Mouse (Mus musculus) kidney, adult 2 months (tissue): ENCODE results near the gene Ccdc152. TPM values are rescaled to one million over a fixed set of nuclear protein-coding genes. Genes with fewer than 3 reads are reported as not detected.
A peak's percentile ranks its signal among the peaks of the same experiment; 100 is the strongest.
"Not testable (repeated sequence)": the region's sequence is repeated elsewhere in the genome, so short reads cannot be mapped to it uniquely, and the experiment has no call there.

Experiments used
- DNase-seq: peaks from one replicate; pipeline ENCODE4 v3.0.0; 2021
- H3K27ac ChIP-seq: fragments of 200-500 bp; 2 replicates; pipeline ENCODE4 v1.5.1; 2012; ENCODE audit warnings: low read depth, low read length, control low read depth, inconsistent platforms; ENCODE audit not compliant: insufficient read depth
- H3K27me3 ChIP-seq: fragments of 200-500 bp; replicated peaks from 2 replicates; pipeline ENCODE4 v1.6.1; 2012; ENCODE audit warnings: mild to moderate bottlenecking, moderate library complexity, low read length, inconsistent platforms; ENCODE audit not compliant: control insufficient read depth, insufficient read depth
- H3K36me3 ChIP-seq: fragments of 200-500 bp; 2 replicates; pipeline ENCODE4 v1.6.1; 2012; ENCODE audit warnings: mild to moderate bottlenecking, moderate library complexity, low read length, inconsistent platforms; ENCODE audit not compliant: control insufficient read depth, insufficient read depth
- H3K4me1 ChIP-seq: fragments of 200-500 bp; 2 replicates; pipeline ENCODE4 v1.6.1; 2011; ENCODE audit warnings: low read length; ENCODE audit not compliant: control insufficient read depth, insufficient read depth
- H3K4me3 ChIP-seq: fragments of 200-500 bp; 2 replicates; pipeline ENCODE4 v1.5.1; 2011; ENCODE audit warnings: mild to moderate bottlenecking, low read depth, low read length, control low read depth; ENCODE audit not compliant: insufficient read depth
- CTCF ChIP-seq: fragments of 200-500 bp; conservative IDR thresholded peaks from 2 replicates; pipeline ENCODE4 v1.5.1; 2011; ENCODE audit warnings: low read depth, mild to moderate bottlenecking, control low read depth, low read length, moderate library complexity, mixed read lengths; ENCODE audit not compliant: insufficient read depth, insufficient read length
- POLR2A ChIP-seq: fragments of 200-500 bp; IDR thresholded peaks from one replicate; pipeline ENCODE4 v1.6.1; 2011; ENCODE audit warnings: low read depth, low read length, control low read depth
- WGBS: fragments of 180-500 bp; shearing (Covaris S2); methylation state at CpG from one replicate; pipeline ENCODE4 v1.1.7; 2018; 5-methylcytosine and 5-hydroxymethylcytosine counted together
- polyA plus RNA-seq: library from polyadenylated mRNA; depleted of rRNA; stranded (reverse); fragments of >200 nt; gene quantifications from 2 replicates; pipeline ENCODE4 v1.2.3, GENCODE M21; 2012; rRNA removed

Ccdc152 gene
- polyA plus RNA-seq, 1 experiment: 1.0 TPM

GRCm38 (mm10) chr15:3250620-3251019 is 52.7 kb downstream of the Ccdc152 start:
- 79% methylated on average over 2 of the region's 2 CpGs for WGBS
- TF ChIP-seq POLR2A: no peak
- no peak for TF ChIP-seq CTCF
- Histone ChIP-seq H3K4me1 (peaks cover 7% of the 10 kb centered on the region), H3K27me3 (no peaks in the 10 kb centered on the region; the same call in 1 of the 2 replicates), H3K36me3 (no peaks in the 10 kb centered on the region), H3K4me3 (no peak overlapping the region), H3K27ac (peak overlapping the region; percentile 68; the same call in 1 of the 2 replicates)
- no peak for DNase-seq

- not testable (repeated sequence) for H3K4me3 ChIP-seq, H3K27me3 ChIP-seq, H3K27ac ChIP-seq, H3K36me3 ChIP-seq, H3K4me1 ChIP-seq
- DNase-seq: peak; percentile 14
- WGBS: 83% methylated on average over 10 of the region's 10 CpGs
These were observed 58.3 kb downstream of the Ccdc152 start for GRCm38 (mm10) chr15:3245036-3245435.

- H3K4me1 ChIP-seq: 0 out of 2 replicates have a peak, but pooled peaks cover 2% of the 10 kb centered on the region
- 94% methylated on average over 1 of the region's 1 CpGs for WGBS
- DNase-seq: no peak
- TF ChIP-seq CTCF (no peak), POLR2A (no peak)
- no peaks in the 10 kb centered on the region for H3K27me3 ChIP-seq
- no peaks in the 10 kb centered on the region for H3K36me3 ChIP-seq
- H3K4me3 ChIP-seq: no peak overlapping the region
- H3K27ac ChIP-seq: no peak overlapping the region
These were observed 65.4 kb downstream of the Ccdc152 start for GRCm38 (mm10) chr15:3237963-3238362.

- no peaks in the 10 kb centered on the region for H3K36me3 ChIP-seq
- 88% methylated on average over 2 of the region's 2 CpGs for WGBS
- TF ChIP-seq CTCF (no peak), POLR2A (no peak)
- 0 out of 2 replicates have a peak, but pooled peaks cover 2% of the 10 kb centered on the region for H3K4me1 ChIP-seq
- no peak overlapping the region for H3K4me3 ChIP-seq
- DNase-seq: no peak
- no peaks in the 10 kb centered on the region for H3K27me3 ChIP-seq
- H3K27ac ChIP-seq: no peak overlapping the region
These were observed 67.0 kb downstream of the Ccdc152 start for GRCm38 (mm10) chr15:3236338-3236737.

- no peak overlapping the region for H3K4me3 ChIP-seq
- no peak for TF ChIP-seq CTCF
- peak; percentile 20 for DNase-seq
- H3K27ac ChIP-seq: no peak overlapping the region
- 89% methylated on average over 3 of the region's 3 CpGs for WGBS
- no peaks in the 10 kb centered on the region for H3K36me3 ChIP-seq
- no peaks in the 10 kb centered on the region for H3K27me3 ChIP-seq
- H3K4me1 ChIP-seq: 0 out of 2 replicates have a peak, but pooled peaks cover 2% of the 10 kb centered on the region
These were observed 69.3 kb downstream of the Ccdc152 start for GRCm38 (mm10) chr15:3233837-3234551.

GRCm38 (mm10) chr15:3232168-3232835 is 71.0 kb downstream of the Ccdc152 start:
- Histone ChIP-seq H3K27ac (peak overlapping the region; percentile 63; the same call in 1 of the 2 replicates), H3K4me1 (peaks cover 8% of the 10 kb centered on the region; the same call in 1 of the 2 replicates), H3K36me3 (no peaks in the 10 kb centered on the region), H3K4me3 (no peak overlapping the region), H3K27me3 (no peaks in the 10 kb centered on the region)
- peak; percentile 76 for DNase-seq
- TF ChIP-seq CTCF (no peak), POLR2A (no peak)
- 36% methylated on average over 9 of the region's 9 CpGs for WGBS

GRCm38 (mm10) chr15:3231004-3231403 is 72.3 kb downstream of the Ccdc152 start:
- Histone ChIP-seq H3K4me1 (peaks cover 8% of the 10 kb centered on the region; the same call in 1 of the 2 replicates), H3K27ac (no peak overlapping the region), H3K27me3 (no peaks in the 10 kb centered on the region), H3K36me3 (no peaks in the 10 kb centered on the region), H3K4me3 (no peak overlapping the region)
- WGBS: 84% methylated on average over 4 of the region's 4 CpGs
- DNase-seq: no peak
- no peak for TF ChIP-seq CTCF
- TF ChIP-seq POLR2A: no peak

Other genes with a start within 250 kb of the Ccdc152 start
- 451 and 505 TPM in 2 replicates for gene Selenop, start 35.0 kb downstream of the Ccdc152 start, polyA plus RNA-seq